Mouse (Mus musculus): ENCODE measurements at regions not wholly inside any gene's neighbourhood (a gene's known extent, or its start where the extent isn't known, plus 50 kb on each side); places are given as distances from the start of the nearest gene placed in this dataset.

- DNase-seq: peak; percentile 94
Observed at GRCm38 (mm10) chr2:72541246-72541645, 65.3 kb downstream of the Cdca7 start.

- DNase-seq: no peak
Observed at GRCm38 (mm10) chr2:72545453-72545852, 69.5 kb downstream of the Cdca7 start.

GRCm38 (mm10) chr2:72546476-72546875 is 70.5 kb downstream of the Cdca7 start:
- peak; percentile 85 for DNase-seq

GRCm38 (mm10) chr2:72546963-72547362 is 71.0 kb downstream of the Cdca7 start:
- DNase-seq: no peak

GRCm38 (mm10) chr2:72551268-72551667 is 75.3 kb downstream of the Cdca7 start:
- DNase-seq: no peak

- peak; percentile 96 for DNase-seq
Observed at GRCm38 (mm10) chr2:72554603-72555002, 78.6 kb downstream of the Cdca7 start.

GRCm38 (mm10) chr2:72555116-72555515 is 79.2 kb downstream of the Cdca7 start:
- peak; percentile 94 for DNase-seq

GRCm38 (mm10) chr2:72555556-72555955 is 79.6 kb downstream of the Cdca7 start:
- no peak for DNase-seq

GRCm38 (mm10) chr2:72556064-72556821 is 80.3 kb downstream of the Cdca7 start:
- peak; percentile 69 for DNase-seq

GRCm38 (mm10) chr2:72557161-72557560 is 81.2 kb downstream of the Cdca7 start:
- peak; percentile 92 for DNase-seq

- DNase-seq: peak; percentile 93
Observed at GRCm38 (mm10) chr2:72557565-72558260, 81.8 kb downstream of the Cdca7 start.

- DNase-seq: no peak
Observed at GRCm38 (mm10) chr2:72561383-72561782, 85.4 kb downstream of the Cdca7 start.

- no peak for DNase-seq
Observed at GRCm38 (mm10) chr2:72578322-72578721, 102.4 kb downstream of the Cdca7 start.

GRCm38 (mm10) chr2:72581136-72581535 is 105.2 kb downstream of the Cdca7 start:
- DNase-seq: no peak

GRCm38 (mm10) chr2:72588814-72589213 is 112.9 kb downstream of the Cdca7 start:
- DNase-seq: peak; percentile 96

GRCm38 (mm10) chr2:72592011-72592410 is 116.1 kb downstream of the Cdca7 start:
- DNase-seq: no peak

- no peak for DNase-seq
Observed at GRCm38 (mm10) chr2:72596994-72597925, 121.3 kb downstream of the Cdca7 start.

GRCm38 (mm10) chr2:72597941-72598340 is 122.0 kb downstream of the Cdca7 start:
- DNase-seq: no peak

- peak; percentile 92 for DNase-seq
Observed at GRCm38 (mm10) chr2:72600723-72601122, 124.8 kb downstream of the Cdca7 start.

- DNase-seq: no peak
Observed at GRCm38 (mm10) chr2:72602152-72602551, 126.2 kb downstream of the Cdca7 start.

- DNase-seq: no peak
Observed at GRCm38 (mm10) chr2:72612221-72612620, 136.3 kb downstream of the Cdca7 start.

- peak; percentile 98 for DNase-seq
Observed at GRCm38 (mm10) chr2:72614256-72614655, 138.3 kb downstream of the Cdca7 start.

- DNase-seq: no peak
Observed at GRCm38 (mm10) chr2:72615869-72616268, 139.9 kb downstream of the Cdca7 start.
